Comparison of ENCODE assay signal across 10 mouse cellular contexts in genomic region chr3:116222511-116223243, GRCm38 (mm10). TPM values are rescaled to one million over a fixed set of nuclear protein-coding genes. Genes with fewer than 3 reads are reported as not detected.
A peak's percentile ranks its signal among the peaks of the same experiment; 100 is the strongest.
DNase-seq lines count a peak whose midpoint lies in the region; ATAC-seq and TF ChIP-seq lines count a peak whose summit lies in the region.
"Had no signal": no experiment of that assay in that cellular context is flagged by ENCODE, and none has a peak within 500 bp of the region (broad histone marks: within the 10 kb centered on the region; RNA-seq: fewer than 3 reads in every experiment).

No protein-coding gene starts in this region.

- dilution Hi-C loops in CH12.LX (cut with MboI; ENCODE audit: extremely low pct_ligation_motif_present, extremely low pct_unique_long_range_greater_than_20kb, low sequenced_read_pairs): no loop called here

- WGBS in forebrain, embryonic 10.5 days: 27% methylated on average over 17 of the region's 17 CpGs
- 13% methylated on average over 17 of the region's 17 CpGs for WGBS in hindbrain, embryonic 15.5 days

- H3K9me3 ChIP-seq in CH12.LX (replicated peaks; ENCODE audit: low read length): no peaks in the 10 kb centered on the region
- no peaks in the 10 kb centered on the region for H3K9me3 ChIP-seq in forebrain, embryonic 10.5 days
- H3K9me3 ChIP-seq in hindbrain, embryonic 15.5 days: no peaks in the 10 kb centered on the region

- TF ChIP-seq RAD21 in CH12.LX (IDR thresholded peaks at IDR 0.05; ENCODE audit: low read depth, low read length): no peak

- no peak overlapping the region for H3K9ac ChIP-seq in CH12.LX (ENCODE audit: insufficient read depth, low read depth)
- H3K9ac ChIP-seq in hindbrain, embryonic 15.5 days: peak overlapping the region; percentile 39

- ATAC-seq in hindbrain, embryonic 15.5 days (ENCODE audit: low FRiP score, low read depth): peak; percentile 55

- TF ChIP-seq POLR2A in CH12.LX (IDR thresholded peaks at IDR 0.05; ENCODE audit: low read depth, low read length): no peak

- H3K27ac ChIP-seq in CH12.LX (ENCODE audit: insufficient read depth, low read depth): no peak overlapping the region
- no peak overlapping the region for H3K27ac ChIP-seq in forebrain, embryonic 10.5 days
- peak overlapping the region; percentile 20; the same call in 1 of the 2 replicates for H3K27ac ChIP-seq in hindbrain, embryonic 15.5 days (replicated peaks)

- H3K27me3 ChIP-seq in CH12.LX (replicated peaks): no peaks in the 10 kb centered on the region
- peaks cover 6% of the 10 kb centered on the region; the same call in 1 of the 2 replicates for H3K27me3 ChIP-seq in forebrain, embryonic 10.5 days (ENCODE audit: poor library complexity, severe bottlenecking)
- H3K27me3 ChIP-seq in hindbrain, embryonic 15.5 days: no peaks in the 10 kb centered on the region

- in situ Hi-C loops in CH12.LX (cut with MboI; ENCODE audit: low pct_ligation_motif_present, low pct_unique_long_range_greater_than_20kb, low sequenced_read_pairs): loop anchor here (25.0 kb wide), 1 partner anchor 160 kb away; no protein-coding TSS in a partner anchor

- no peaks in the 10 kb centered on the region for H3K79me2 ChIP-seq in CH12.LX (replicated peaks; ENCODE audit: control insufficient read depth, extremely low read depth, insufficient read depth, poor library complexity, severe bottlenecking)

- TF ChIP-seq EP300 in CH12.LX (IDR thresholded peaks at IDR 0.05; ENCODE audit: low read length): peak; percentile 40; the same call in 1 of the 2 replicates

- DNase-seq in embryo, embryonic 10 days (ENCODE audit: low spot score): peak; percentile 21
- no peak for DNase-seq in embryo, embryonic 9.5 days (ENCODE audit: extremely low spot score)
- DNase-seq in CH12.LX (ENCODE audit: extremely low read depth): peak; percentile 58
- no peak for DNase-seq in forebrain, embryonic 10.5 days (ENCODE audit: extremely low spot score, low spot score)
- DNase-seq in right cerebral cortex, postnatal 36 days (ENCODE audit: low spot score in 2 of 2): no peak
- no peak for DNase-seq in urinary bladder, adult 2 months (ENCODE audit: low spot score)
- DNase-seq in lung, adult 18-20 months: no peak
- DNase-seq: layer of hippocampus, postnatal 36 days had no signal

- peak overlapping the region; percentile 98 for H3K4me2 ChIP-seq in CH12.LX (ENCODE audit: insufficient read depth, low read depth, poor library complexity, severe bottlenecking)
- peak overlapping the region; percentile 55 for H3K4me2 ChIP-seq in hindbrain, embryonic 15.5 days

- H3K36me3 ChIP-seq in CH12.LX (replicated peaks in 1 of 2; ENCODE audit: control insufficient read depth in 1 of 2, insufficient read depth in 1 of 2, low read length in 1 of 2): no peaks in the 10 kb centered on the region
- no peaks in the 10 kb centered on the region for H3K36me3 ChIP-seq in forebrain, embryonic 10.5 days (replicated peaks)
- H3K36me3 ChIP-seq in hindbrain, embryonic 15.5 days: no peaks in the 10 kb centered on the region

- peaks cover 5 to 23% of the 10 kb centered on the region in 2 experiments; a peak in 3 of 4 replicates for H3K4me1 ChIP-seq in CH12.LX (ENCODE audit: control insufficient read depth in 1 of 2, insufficient read depth in 2 of 2)
- H3K4me1 ChIP-seq in forebrain, embryonic 10.5 days: peaks cover 16% of the 10 kb centered on the region
- peaks cover 15% of the 10 kb centered on the region for H3K4me1 ChIP-seq in hindbrain, embryonic 15.5 days (replicated peaks)

- H3K4me3 ChIP-seq in CH12.LX (replicated peaks in 1 of 3; ENCODE audit: low read depth in 2 of 3, low read length in 2 of 3, poor library complexity in 1 of 3): peak overlapping the region in 1 of 3 experiments; percentile 36
- peak overlapping the region; percentile 33 for H3K4me3 ChIP-seq in forebrain, embryonic 10.5 days
- peak overlapping the region; percentile 32 for H3K4me3 ChIP-seq in hindbrain, embryonic 15.5 days

- no peak for TF ChIP-seq CTCF in CH12.LX (conservative IDR thresholded peaks at IDR 0.05 in 1 of 2, IDR thresholded peaks at IDR 0.05 in 1 of 2; ENCODE audit: low read depth in 2 of 2, low read length in 2 of 2)

TF ChIP-seq in CH12.LX, 34 proteins besides CTCF, POLR2A, EP300 and RAD21:
- TF ChIP-seq ZC3H11A (IDR thresholded peaks at IDR 0.05; ENCODE audit: low read depth, low read length): no peak
- peak; percentile 35; the same call in 1 of the 2 replicates for TF ChIP-seq ETS1 (conservative IDR thresholded peaks at IDR 0.05; ENCODE audit: low read depth, low read length)
- no peak for TF ChIP-seq POLR2AphosphoS2 (IDR thresholded peaks at IDR 0.05; ENCODE audit: low read depth, low read length)
- no peak for TF ChIP-seq UBTF (IDR thresholded peaks at IDR 0.05; ENCODE audit: low read depth, low read length)
- TF ChIP-seq TCF12 (IDR thresholded peaks at IDR 0.05; ENCODE audit: low read depth, low read length): 0 out of 2 replicates have a peak, but pooled peaks have one; percentile 37
- TF ChIP-seq NELFE (IDR thresholded peaks at IDR 0.05; ENCODE audit: low read depth, low read length): no peak
- no peak for TF ChIP-seq SMC3 (IDR thresholded peaks at IDR 0.05; ENCODE audit: low read depth, low read length)
- peak; percentile 35; the same call in 1 of the 2 replicates for TF ChIP-seq JUND (conservative IDR thresholded peaks at IDR 0.05; ENCODE audit: low read depth, low read length)
- TF ChIP-seq BHLHE40 (IDR thresholded peaks at IDR 0.05; ENCODE audit: low read depth, low read length): peak; percentile 42
- no peak for TF ChIP-seq MEF2A (IDR thresholded peaks at IDR 0.05; ENCODE audit: borderline replicate concordance, low read depth, low read length)
- TF ChIP-seq ZKSCAN1 (IDR thresholded peaks at IDR 0.05; ENCODE audit: borderline replicate concordance, low read depth, low read length): no peak
- TF ChIP-seq MAFK (IDR thresholded peaks at IDR 0.05; ENCODE audit: insufficient replicate concordance, low read length): no peak
- peak; percentile 60 for TF ChIP-seq JUN (IDR thresholded peaks at IDR 0.05; ENCODE audit: insufficient read depth, low read depth, low read length)
- no peak for TF ChIP-seq MAZ (IDR thresholded peaks at IDR 0.05; ENCODE audit: low read depth, low read length)
- no peak for TF ChIP-seq IRF4 (IDR thresholded peaks at IDR 0.05; ENCODE audit: low read depth, low read length)

RNA-seq across cellular contexts. Expression of gene Gpr88, which starts 30.6 kb away (rescaled TPM):
- total RNA-seq in CH12.LX (2012; rRNA removed) (not detected in 2 replicates), CH12.LX (2014; rRNA removed) (not detected in 2 replicates)
- polyA plus RNA-seq in CH12.LX (2012; ENCODE audit: insufficient read length, low read depth): not detected in 2 replicates
- not detected in 2 replicates for polyA plus RNA-seq in forebrain, embryonic 10.5 days (2016; fragmentation: Nextera tagmentation; extraction: Ambion mirVana)
- polyA plus RNA-seq in hindbrain, embryonic 15.5 days (2015; fragmentation: Nextera tagmentation; extraction: Ambion mirVana): 6.3 and 6.4 TPM in 2 replicates
- 1.1 and 1.2 TPM in 2 replicates for polyA plus RNA-seq in urinary bladder, adult 2 months (2012; rRNA removed)
- total RNA-seq: granulocyte monocyte progenitor cell, adult 5-6 weeks had no signal

Comparison
In these comparisons a context has a peak if more than half of its experiments do, and no peak if none do; other contexts are left out.
1. DNase-seq: peak in embryo, embryonic 10 days (single experiment) and CH12.LX (single experiment); none in embryo, embryonic 9.5 days (single experiment), forebrain, embryonic 10.5 days (single experiment), right cerebral cortex, postnatal 36 days (0 of 2), urinary bladder, adult 2 months (single experiment) and lung, adult 18-20 months (0 of 2).